ENCODE assay signal across 8 mouse cellular contexts in genomic region chr1:177984206-177984605, GRCm38 (mm10). TPM values are rescaled to one million over a fixed set of nuclear protein-coding genes. Genes with fewer than 3 reads are reported as not detected.
DNase-seq lines count a peak whose midpoint lies in the region; ATAC-seq lines count a peak whose summit lies in the region.

No protein-coding gene starts in this region.

- H3K9ac ChIP-seq in stomach, embryonic 15.5 days: no peak overlapping the region

- H3K4me1 ChIP-seq in stomach, embryonic 15.5 days: no peaks in the 10 kb centered on the region

- H3K36me3 ChIP-seq in stomach, embryonic 15.5 days: no peaks in the 10 kb centered on the region

- no peak overlapping the region; the same call in 1 of the 2 replicates for H3K4me3 ChIP-seq in stomach, embryonic 15.5 days (replicated peaks)

- no peaks in the 10 kb centered on the region for H3K9me3 ChIP-seq in stomach, embryonic 15.5 days

- peak overlapping the region; percentile 45 for H3K4me2 ChIP-seq in stomach, embryonic 15.5 days

- H3K27ac ChIP-seq in stomach, embryonic 15.5 days: no peak overlapping the region

- no peak for ATAC-seq in stomach, embryonic 15.5 days (ENCODE audit: insufficient read depth, low FRiP score, low read depth)

- intact Hi-C loops in heart, postnatal 36 days (cut with DNase I): loop anchor here (5.0 to 10.0 kb wide), 2 partner anchors 201 to 328 kb away; partner anchors contain the start of gene Desi2

- no peaks in the 10 kb centered on the region for H3K27me3 ChIP-seq in stomach, embryonic 15.5 days (replicated peaks)

- WGBS in stomach, embryonic 15.5 days: 47% methylated on average over 9 of the region's 9 CpGs

- DNase-seq in heart, adult 11 months: peak; percentile 86
- no peak for DNase-seq in heart, postnatal 36 days
- DNase-seq in cerebellum, adult 9-10 months: peak; percentile 61
- DNase-seq in induced T-regulatory cell, adult 2 months (ENCODE audit: low read depth): peak; percentile 30
- peak; percentile 60 to 78 for DNase-seq in lung, adult 18-20 months
- DNase-seq in gastrocnemius, postnatal 10 days: no peak
- no peak for DNase-seq in thymus, postnatal 0 days (ENCODE audit: low spot score)

RNA-seq across cellular contexts. Expression of gene Catspere2, which starts 1.0 kb away (rescaled TPM):
- under 1 TPM in 1 of 2 experiments, not detected in 1; 0.11 TPM for total RNA-seq in heart, postnatal 36 days (2021)
- 0.27 and 0.45 TPM in 2 replicates for polyA plus RNA-seq in stomach, embryonic 15.5 days (2015; fragmentation: Nextera tagmentation; extraction: Ambion mirVana)
- total RNA-seq in gastrocnemius, postnatal 10 days (2021): under 1 TPM; 0.12 to 0.23 TPM
- polyA plus RNA-seq in thymus, postnatal 0 days (2015; fragmentation: Nextera tagmentation; extraction: Ambion mirVana): 0.13 and 0.20 TPM in 2 replicates

Comparison
In these comparisons a context has a peak if more than half of its experiments do, and no peak if none do; other contexts are left out.
1. DNase-seq: peak in heart, adult 11 months (single experiment), cerebellum, adult 9-10 months (single experiment), induced T-regulatory cell, adult 2 months (single experiment) and lung, adult 18-20 months (2 of 2); none in heart, postnatal 36 days (0 of 2), gastrocnemius, postnatal 10 days (single experiment) and thymus, postnatal 0 days (single experiment).